Mouse (Mus musculus): ENCODE data around the gene Inpp5a. TPM values are rescaled to one million over a fixed set of nuclear protein-coding genes. Genes with fewer than 3 reads are reported as not detected.

Gene Inpp5a
- polyA plus RNA-seq, 1 experiment: 41.4 TPM

DNA sequence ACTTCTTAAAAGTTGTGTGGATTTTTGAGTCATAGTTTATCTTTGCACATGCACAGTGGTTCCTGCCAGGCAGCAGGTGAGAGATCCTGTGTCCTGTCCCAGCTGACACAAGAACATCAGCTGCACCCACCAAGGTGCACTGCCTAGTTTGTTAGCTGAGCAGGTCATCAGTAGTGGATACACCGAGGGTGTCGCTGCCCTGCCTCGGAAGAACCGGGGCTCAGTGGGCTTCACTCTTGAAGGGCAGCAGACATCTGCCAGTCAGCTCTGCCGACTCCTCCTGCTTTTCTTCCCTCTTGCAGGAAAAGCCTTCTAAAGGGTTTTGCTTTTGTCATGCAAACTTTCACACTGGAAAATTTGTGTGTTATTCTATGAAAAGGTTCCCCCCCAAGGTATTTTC is 48.6 kb downstream of the Inpp5a start:
- TF ChIP-seq CTCF (IDR thresholded peaks at IDR 0.05; ENCODE audit: control insufficient read depth, insufficient read depth, insufficient replicate concordance, low read depth, low read length) (no peak), POLR2A (IDR thresholded peaks at IDR 0.05; ENCODE audit: control insufficient read depth, low read depth, low read length) (no peak)
- H3K4me3 ChIP-seq (ENCODE audit: control insufficient read depth, low read depth, low read length): no peak overlapping the region
- no peaks in the 10 kb centered on the region for H3K27me3 ChIP-seq (ENCODE audit: control insufficient read depth, insufficient read depth, low read length)
- H3K36me3 ChIP-seq (ENCODE audit: control insufficient read depth, insufficient read depth, low read length): no peaks in the 10 kb centered on the region
- H3K27ac ChIP-seq (ENCODE audit: control insufficient read depth, insufficient read depth, low read depth, low read length): no peak overlapping the region
- H3K4me1 ChIP-seq (ENCODE audit: control insufficient read depth, insufficient read depth, low read length): peaks cover 5% of the 10 kb centered on the region

DNA sequence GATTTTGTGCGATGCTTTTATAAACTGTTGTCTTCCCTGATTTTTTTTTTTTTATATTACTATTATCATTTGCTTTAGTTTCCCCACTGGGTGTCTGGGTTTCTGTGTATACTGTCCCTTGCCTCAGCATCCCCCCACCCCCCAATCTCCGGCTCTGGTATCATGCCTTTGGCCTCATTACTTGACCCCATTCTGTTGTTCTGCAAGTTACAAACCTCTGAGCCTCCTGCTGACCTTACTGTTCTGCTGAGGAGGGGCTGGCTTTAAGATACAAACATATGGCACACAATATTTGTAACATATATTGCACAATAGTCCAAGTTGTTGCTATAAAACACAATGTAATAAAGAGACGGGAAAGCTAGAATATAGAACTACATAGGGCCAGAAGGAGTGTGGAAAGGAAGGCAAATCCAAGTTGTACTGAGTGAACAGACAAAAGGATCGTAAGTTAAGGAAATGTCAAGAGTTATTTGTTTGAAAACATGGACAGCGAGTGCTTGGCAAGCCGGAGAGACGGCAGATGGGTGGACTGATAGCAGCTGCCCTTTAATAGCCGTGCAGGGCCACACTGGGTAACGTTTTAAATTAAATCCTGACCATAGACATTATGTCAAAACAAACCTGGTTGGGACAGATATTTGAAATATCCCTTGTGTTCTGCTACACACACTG is 49.2 kb downstream of the Inpp5a start:
- Histone ChIP-seq H3K4me1 (ENCODE audit: control insufficient read depth, insufficient read depth, low read length) (peaks cover 5% of the 10 kb centered on the region), H3K27ac (ENCODE audit: control insufficient read depth, insufficient read depth, low read depth, low read length) (no peak overlapping the region), H3K36me3 (ENCODE audit: control insufficient read depth, insufficient read depth, low read length) (no peaks in the 10 kb centered on the region), H3K4me3 (ENCODE audit: control insufficient read depth, low read depth, low read length) (no peak overlapping the region), H3K27me3 (ENCODE audit: control insufficient read depth, insufficient read depth, low read length) (no peaks in the 10 kb centered on the region)
- no peak for TF ChIP-seq CTCF (IDR thresholded peaks at IDR 0.05; ENCODE audit: control insufficient read depth, insufficient read depth, insufficient replicate concordance, low read depth, low read length)
- TF ChIP-seq POLR2A (IDR thresholded peaks at IDR 0.05; ENCODE audit: control insufficient read depth, low read depth, low read length): no peak

DNA sequence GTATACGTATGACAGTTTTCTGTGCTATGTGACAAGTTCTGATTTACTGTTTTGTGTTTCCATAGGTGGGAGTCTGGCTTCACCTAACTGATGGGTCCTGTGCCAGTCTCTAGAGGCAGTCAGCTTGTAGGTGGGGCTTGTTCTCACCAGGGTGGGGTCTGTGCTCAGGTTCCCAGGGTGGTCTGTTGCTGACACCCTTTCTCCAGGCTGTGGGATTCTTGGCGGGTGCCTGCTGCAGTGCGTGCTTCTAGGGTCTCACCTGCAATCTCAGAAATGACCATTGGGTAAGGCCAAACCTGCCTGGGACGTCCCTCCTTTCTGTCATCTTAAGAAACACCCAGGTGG is 49.7 kb downstream of the Inpp5a start:
- Histone ChIP-seq H3K36me3 (ENCODE audit: control insufficient read depth, insufficient read depth, low read length) (no peaks in the 10 kb centered on the region), H3K27me3 (ENCODE audit: control insufficient read depth, insufficient read depth, low read length) (no peaks in the 10 kb centered on the region), H3K4me3 (ENCODE audit: control insufficient read depth, low read depth, low read length) (no peak overlapping the region), H3K27ac (ENCODE audit: control insufficient read depth, insufficient read depth, low read depth, low read length) (no peak overlapping the region), H3K4me1 (ENCODE audit: control insufficient read depth, insufficient read depth, low read length) (peaks cover 5% of the 10 kb centered on the region)
- no peak for TF ChIP-seq CTCF (IDR thresholded peaks at IDR 0.05; ENCODE audit: control insufficient read depth, insufficient read depth, insufficient replicate concordance, low read depth, low read length)
- no peak for TF ChIP-seq POLR2A (IDR thresholded peaks at IDR 0.05; ENCODE audit: control insufficient read depth, low read depth, low read length)

DNA sequence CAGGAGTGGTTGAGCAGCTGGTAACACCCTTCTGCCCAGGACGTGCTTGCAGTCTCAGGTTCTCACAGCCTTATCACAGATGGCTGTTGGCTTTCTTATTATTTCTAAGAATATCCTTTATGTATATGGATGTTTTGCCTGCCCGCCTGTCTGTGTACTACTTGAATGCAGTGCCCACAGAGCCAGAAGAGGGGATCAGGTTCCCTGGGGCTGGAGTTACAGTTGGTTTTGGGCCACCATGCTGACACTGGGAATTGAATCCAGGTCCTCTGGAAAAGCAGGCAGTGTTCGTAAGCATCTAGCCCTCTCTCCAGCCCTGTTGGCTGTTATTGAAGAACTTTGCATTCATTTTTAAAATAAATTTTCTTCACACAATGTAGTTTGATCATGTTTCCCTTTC is 50.1 kb downstream of the Inpp5a start:
- no peak for TF ChIP-seq POLR2A (IDR thresholded peaks at IDR 0.05; ENCODE audit: control insufficient read depth, low read depth, low read length)
- no peak for TF ChIP-seq CTCF (IDR thresholded peaks at IDR 0.05; ENCODE audit: control insufficient read depth, insufficient read depth, insufficient replicate concordance, low read depth, low read length)
- Histone ChIP-seq H3K27ac (ENCODE audit: control insufficient read depth, insufficient read depth, low read depth, low read length) (no peak overlapping the region), H3K36me3 (ENCODE audit: control insufficient read depth, insufficient read depth, low read length) (no peaks in the 10 kb centered on the region), H3K4me1 (ENCODE audit: control insufficient read depth, insufficient read depth, low read length) (peaks cover 5% of the 10 kb centered on the region), H3K4me3 (ENCODE audit: control insufficient read depth, low read depth, low read length) (no peak overlapping the region), H3K27me3 (ENCODE audit: control insufficient read depth, insufficient read depth, low read length) (no peaks in the 10 kb centered on the region)

DNA sequence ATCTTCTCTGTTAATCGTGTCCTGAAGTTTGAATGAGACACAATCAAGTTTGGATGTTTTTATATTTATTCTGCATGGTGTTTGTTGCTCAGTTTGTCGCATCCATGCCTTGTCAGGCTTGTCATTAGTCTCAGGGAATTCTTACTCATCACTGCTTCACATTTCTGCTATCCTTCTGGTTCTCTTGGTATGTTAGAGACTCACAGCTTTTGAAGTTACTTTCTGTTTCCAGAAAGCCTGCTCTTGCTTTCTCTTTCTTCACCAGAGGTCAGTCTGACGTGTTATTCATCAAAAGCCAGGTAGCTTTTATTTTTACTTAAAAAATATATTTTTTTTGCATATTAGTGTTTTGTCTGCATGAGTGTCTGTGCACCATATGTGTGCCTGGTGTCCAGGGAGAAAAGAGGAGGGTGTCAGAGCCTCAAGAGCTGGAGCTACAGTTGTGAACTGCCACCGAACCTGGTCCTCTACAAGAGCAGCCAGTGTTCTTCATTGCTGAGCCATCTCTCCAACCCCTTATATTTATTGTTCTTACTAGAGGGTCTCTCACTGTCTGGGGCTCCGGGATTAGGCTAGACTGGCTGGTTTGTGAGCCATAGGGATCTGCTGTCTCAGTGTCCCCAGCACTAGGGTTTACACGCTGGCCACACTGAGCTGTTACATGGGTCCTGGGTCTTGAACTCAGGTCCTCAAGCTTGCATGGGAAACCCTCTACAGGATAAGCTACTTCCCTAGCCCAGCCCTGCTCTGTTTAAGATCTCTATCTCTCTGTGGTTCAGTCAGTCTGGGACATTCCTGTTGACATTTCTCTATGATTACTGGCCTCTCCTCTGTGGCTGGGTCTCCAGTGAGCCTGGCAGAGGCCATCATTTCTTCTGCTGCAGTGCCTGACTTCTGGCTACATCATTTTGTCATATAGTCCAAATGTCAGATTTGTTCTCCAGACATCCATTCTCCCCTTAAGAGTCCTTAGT is 51.3 kb downstream of the Inpp5a start:
- TF ChIP-seq CTCF (IDR thresholded peaks at IDR 0.05; ENCODE audit: control insufficient read depth, insufficient read depth, insufficient replicate concordance, low read depth, low read length) (no peak), POLR2A (IDR thresholded peaks at IDR 0.05; ENCODE audit: control insufficient read depth, low read depth, low read length) (no peak)
- H3K27me3 ChIP-seq (ENCODE audit: control insufficient read depth, insufficient read depth, low read length): no peaks in the 10 kb centered on the region
- no peaks in the 10 kb centered on the region for H3K36me3 ChIP-seq (ENCODE audit: control insufficient read depth, insufficient read depth, low read length)
- no peak overlapping the region for H3K4me3 ChIP-seq (ENCODE audit: control insufficient read depth, low read depth, low read length)
- H3K27ac ChIP-seq (ENCODE audit: control insufficient read depth, insufficient read depth, low read depth, low read length): no peak overlapping the region
- H3K4me1 ChIP-seq (ENCODE audit: control insufficient read depth, insufficient read depth, low read length): peaks cover 5% of the 10 kb centered on the region

DNA sequence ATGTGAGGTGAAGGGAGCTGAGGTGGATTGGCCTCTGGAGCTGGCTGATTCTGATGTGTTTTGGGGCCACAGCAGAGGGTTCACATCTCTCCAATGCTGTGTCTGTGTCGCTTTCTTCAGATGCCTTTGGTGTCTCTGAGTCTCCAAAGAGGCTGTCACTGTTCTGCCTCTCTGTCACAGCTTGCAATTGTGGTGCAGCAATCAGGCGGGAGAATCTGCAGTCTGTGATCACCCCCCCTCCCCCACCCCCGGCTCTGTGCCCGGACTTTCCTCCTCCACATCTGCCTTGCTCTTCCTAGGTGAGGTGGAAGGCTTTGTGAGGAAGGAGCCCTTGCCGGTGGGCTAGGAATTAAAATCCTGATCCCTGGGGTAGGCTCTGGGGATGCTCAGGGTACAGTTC is 52.1 kb downstream of the Inpp5a start:
- Histone ChIP-seq H3K27ac (ENCODE audit: control insufficient read depth, insufficient read depth, low read depth, low read length) (no peak overlapping the region), H3K36me3 (ENCODE audit: control insufficient read depth, insufficient read depth, low read length) (no peaks in the 10 kb centered on the region), H3K4me1 (ENCODE audit: control insufficient read depth, insufficient read depth, low read length) (peaks cover 5% of the 10 kb centered on the region), H3K27me3 (ENCODE audit: control insufficient read depth, insufficient read depth, low read length) (no peaks in the 10 kb centered on the region), H3K4me3 (ENCODE audit: control insufficient read depth, low read depth, low read length) (no peak overlapping the region)
- TF ChIP-seq POLR2A (IDR thresholded peaks at IDR 0.05; ENCODE audit: control insufficient read depth, low read depth, low read length) (no peak), CTCF (IDR thresholded peaks at IDR 0.05; ENCODE audit: control insufficient read depth, insufficient read depth, insufficient replicate concordance, low read depth, low read length) (no peak)

DNA sequence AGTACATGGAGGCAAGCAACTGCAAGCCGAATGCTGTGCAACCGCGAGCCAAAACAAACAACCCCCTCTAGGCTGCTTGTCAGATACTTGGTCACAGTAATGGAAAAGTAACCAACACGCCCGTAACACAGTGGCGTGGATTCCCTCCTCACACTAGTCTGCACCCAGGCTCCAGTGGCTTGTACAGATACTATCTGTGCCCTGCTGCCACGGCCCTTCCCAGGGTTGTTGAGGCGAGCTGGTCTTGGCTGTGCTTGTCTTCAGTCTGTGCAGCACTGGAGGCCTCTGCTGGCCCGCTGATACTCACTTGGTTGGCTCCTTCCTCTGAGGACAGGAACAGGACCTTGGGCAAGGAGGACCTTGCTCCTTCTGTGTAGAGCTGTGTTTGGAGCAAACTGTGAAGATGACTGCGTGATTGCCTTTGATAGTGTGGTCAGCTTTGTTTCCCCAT is 52.9 kb downstream of the Inpp5a start:
- Histone ChIP-seq H3K27me3 (ENCODE audit: control insufficient read depth, insufficient read depth, low read length) (no peaks in the 10 kb centered on the region), H3K36me3 (ENCODE audit: control insufficient read depth, insufficient read depth, low read length) (no peaks in the 10 kb centered on the region), H3K27ac (ENCODE audit: control insufficient read depth, insufficient read depth, low read depth, low read length) (no peak overlapping the region; the same call in 1 of the 2 replicates), H3K4me1 (ENCODE audit: control insufficient read depth, insufficient read depth, low read length) (peaks cover 5% of the 10 kb centered on the region), H3K4me3 (ENCODE audit: control insufficient read depth, low read depth, low read length) (no peak overlapping the region)
- TF ChIP-seq CTCF (IDR thresholded peaks at IDR 0.05; ENCODE audit: control insufficient read depth, insufficient read depth, insufficient replicate concordance, low read depth, low read length) (no peak), POLR2A (IDR thresholded peaks at IDR 0.05; ENCODE audit: control insufficient read depth, low read depth, low read length) (no peak)
